Mouse (Mus musculus) kidney, postnatal 0 days (tissue): Measurements from ENCODE around the gene Krtcap2. TPM values are rescaled to one million over a fixed set of nuclear protein-coding genes. Genes with fewer than 3 reads are reported as not detected.

Source experiments
- ATAC-seq: fragments of 200-750 bp; cut with Nextera tagmentation; replicated peaks from 2 replicates; pipeline ENCODE4 v1.8.0; 2017; ENCODE audit warnings: low read depth, moderate number of reproducible peaks, moderate TSS enrichment, moderate library complexity; ENCODE audit not compliant: low FRiP score
- DNase-seq: peaks from one replicate; pipeline ENCODE4 v3.0.0-alpha.2; 2016; ENCODE audit warnings: low spot score
- H3K27ac ChIP-seq: fragments of 300-500 bp; sonication (generic); 2 replicates; pipeline ENCODE4 v1.5.1; 2014; ENCODE audit warnings: mild to moderate bottlenecking
- H3K27me3 ChIP-seq: fragments of 300-500 bp; sonication (generic); 2 replicates; pipeline ENCODE4 v1.6.1; 2014; ENCODE audit warnings: low read length, mixed read lengths; ENCODE audit not compliant: insufficient read depth
- H3K36me3 ChIP-seq: fragments of 300-500 bp; sonication (generic); 2 replicates; pipeline ENCODE4 v1.6.1; 2014; ENCODE audit warnings: low read length, mixed read lengths; ENCODE audit not compliant: insufficient read depth
- H3K4me1 ChIP-seq: fragments of 300-500 bp; sonication (generic); replicated peaks from 2 replicates; pipeline ENCODE4 v1.6.1; 2014; ENCODE audit warnings: antibody characterized with exemption, low read length, mixed read lengths; ENCODE audit not compliant: insufficient read depth
- H3K4me2 ChIP-seq: fragments of 300-500 bp; sonication (generic); 2 replicates; pipeline ENCODE4 v1.6.1; 2014; ENCODE audit warnings: mild to moderate bottlenecking, low read length, moderate library complexity, mixed read lengths
- H3K4me3 ChIP-seq: fragments of 300-500 bp; sonication (generic); replicated peaks from 2 replicates; pipeline ENCODE4 v1.5.1; 2014; ENCODE audit warnings: low read depth, low read length
- H3K9ac ChIP-seq: fragments of 300-500 bp; sonication (generic); 2 replicates; pipeline ENCODE4 v1.6.1; 2014; ENCODE audit warnings: low read depth, low read length
- H3K9me3 ChIP-seq: fragments of 300-500 bp; sonication (generic); replicated peaks from 2 replicates; pipeline ENCODE4 v1.6.1; 2016; ENCODE audit warnings: low read length, inconsistent platforms, mixed read lengths
- CTCF ChIP-seq: IDR thresholded peaks from 2 replicates; pipeline ENCODE4 v1.5.1; 2016; ENCODE audit warnings: antibody characterized with exemption, low read depth, mild to moderate bottlenecking, moderate library complexity
- WGBS: fragments of 180-500 bp; shearing (Covaris S2); extraction: QIAGEN DNeasy Blood & Tissue Kit; methylation state at CpG from one replicate; pipeline ENCODE4 v1.1.7; 2014; 5-methylcytosine and 5-hydroxymethylcytosine counted together
- polyA plus RNA-seq: library from polyadenylated mRNA; unstranded; fragments of >200 nt; fragmentation: Nextera tagmentation; extraction: Ambion mirVana; gene quantifications from 2 replicates; pipeline ENCODE4 v1.2.1, GENCODE M21; 2015

The Krtcap2 gene
- polyA plus RNA-seq, 1 experiment from 2014 or later = 371 TPM

DNA sequence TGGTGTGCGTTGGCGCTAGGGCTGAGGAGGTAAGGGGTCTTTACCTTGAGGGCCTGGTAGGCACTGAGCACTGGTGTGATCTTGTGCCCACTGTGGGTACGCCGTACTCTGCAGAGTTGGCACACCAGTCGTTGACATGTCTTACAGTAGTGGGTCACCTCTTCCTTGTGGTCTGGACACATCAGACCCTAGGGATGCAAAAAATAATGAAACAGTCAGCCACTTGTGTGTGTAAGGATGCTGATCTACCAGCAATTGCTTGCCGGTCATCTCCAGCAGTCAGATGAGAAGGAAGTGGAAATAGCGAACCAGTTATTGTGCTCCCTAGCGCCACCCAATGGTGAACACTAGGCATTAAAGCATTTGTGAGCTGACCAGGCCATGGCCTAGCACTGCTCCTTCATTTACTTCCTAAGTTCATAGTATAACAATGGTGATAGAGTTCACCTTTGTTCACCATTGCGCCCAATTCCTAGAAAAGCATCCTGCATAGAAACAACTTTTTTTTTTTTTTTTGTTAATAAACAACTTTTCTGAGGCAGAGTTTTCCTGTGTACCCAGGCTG lies 3.4 kb upstream of the Krtcap2 start:
- ATAC-seq (no peak), DNase-seq (peak; percentile 87)
- Histone ChIP-seq H3K4me2 (no peak overlapping the region), H3K27me3 (no peaks in the 10 kb centered on the region), H3K27ac (no peak overlapping the region), H3K9me3 (no peaks in the 10 kb centered on the region), H3K9ac (no peak overlapping the region), H3K4me3 (no peak overlapping the region), H3K36me3 (no peaks in the 10 kb centered on the region), H3K4me1 (peaks cover 21% of the 10 kb centered on the region)
- WGBS = 73% methylated on average over 9 of the region's 9 CpGs
- TF ChIP-seq CTCF = peak; percentile 85

DNA sequence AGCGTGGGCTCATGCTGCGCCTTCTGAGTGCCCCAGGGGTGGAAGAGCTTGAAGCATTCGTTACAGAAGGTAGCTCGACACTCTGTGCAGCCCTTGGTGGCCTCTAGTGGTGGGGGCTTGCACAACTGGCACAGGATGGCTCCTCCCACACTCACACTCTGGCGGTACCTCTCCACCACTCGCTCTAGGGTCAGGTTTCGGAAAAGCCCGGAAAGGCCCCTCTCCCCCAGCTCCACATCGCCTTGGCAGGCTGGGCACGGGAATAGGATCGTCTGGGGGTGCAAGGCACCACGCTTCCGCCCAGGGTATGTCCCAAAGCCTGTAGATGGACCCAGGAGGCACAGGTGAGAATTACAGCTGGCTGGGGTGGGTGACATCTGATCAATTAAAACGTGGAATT lies 2.2 kb upstream of the Krtcap2 start:
- 16% methylated on average over 14 of the region's 14 CpGs for WGBS
- no peak overlapping the region; the same call in 1 of the 2 replicates for H3K9ac ChIP-seq
- H3K27ac ChIP-seq = no peak overlapping the region
- peak; percentile 45 for ATAC-seq
- no peaks in the 10 kb centered on the region for H3K36me3 ChIP-seq
- peak; percentile 69 for TF ChIP-seq CTCF
- H3K4me1 ChIP-seq = peaks cover 16% of the 10 kb centered on the region
- peak; percentile 88 for DNase-seq
- no peak overlapping the region for H3K4me3 ChIP-seq
- peak overlapping the region; percentile 80 for H3K4me2 ChIP-seq
- H3K27me3 ChIP-seq = no peaks in the 10 kb centered on the region
- H3K9me3 ChIP-seq = no peaks in the 10 kb centered on the region

DNA sequence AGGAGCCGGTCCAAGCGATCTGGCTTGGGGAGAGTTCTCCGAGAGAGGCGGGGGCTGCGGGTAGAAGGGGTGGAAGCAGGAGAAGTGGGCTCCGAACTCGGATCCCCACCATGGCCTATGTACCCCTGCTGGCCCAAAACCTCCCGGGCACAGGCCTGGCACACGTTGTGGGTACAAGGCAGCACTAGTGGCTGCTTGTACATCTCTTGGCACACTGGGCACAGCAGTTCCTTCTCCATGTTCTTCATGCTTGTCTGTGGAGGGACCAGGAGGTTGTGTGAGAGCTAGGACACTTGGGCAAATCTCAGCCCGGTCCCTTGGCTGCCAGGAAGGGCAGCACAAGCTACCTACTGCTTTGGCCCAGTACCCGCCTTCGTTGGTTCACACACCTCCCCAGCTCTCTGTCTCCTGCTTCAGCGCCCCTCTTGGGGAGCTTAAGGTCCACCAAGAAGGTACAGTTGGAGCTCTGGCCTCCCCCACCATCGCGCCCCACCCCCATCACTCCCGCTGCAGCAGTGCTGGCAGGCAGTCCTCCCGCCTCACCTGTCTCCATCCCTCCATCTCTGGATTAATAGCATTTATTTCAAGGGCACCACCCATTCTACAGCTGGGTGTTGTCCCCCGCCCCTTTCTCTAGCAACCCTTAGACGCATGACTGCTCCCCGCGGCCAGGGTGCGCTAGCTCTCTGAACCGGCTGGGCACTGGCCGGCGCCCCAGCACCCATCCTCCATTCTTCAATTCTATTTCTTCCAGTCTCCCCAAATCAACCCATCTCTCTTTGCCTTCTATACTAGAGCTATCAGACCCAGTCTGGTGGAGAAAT lies 1.4 kb upstream of the Krtcap2 start:
- ATAC-seq (0 out of 2 replicates have a peak, but pooled peaks have one; percentile 12), DNase-seq (peak; percentile 66)
- no peaks in the 10 kb centered on the region for H3K27me3 ChIP-seq
- peak overlapping the region; percentile 36; the same call in 1 of the 2 replicates for H3K27ac ChIP-seq
- peak overlapping the region; percentile 80 for H3K4me2 ChIP-seq
- no peaks in the 10 kb centered on the region for H3K9me3 ChIP-seq
- 18% methylated on average over 25 of the region's 25 CpGs for WGBS
- H3K36me3 ChIP-seq = no peaks in the 10 kb centered on the region
- peak; percentile 44; the same call in 1 of the 2 replicates for TF ChIP-seq CTCF
- peaks cover 15% of the 10 kb centered on the region for H3K4me1 ChIP-seq
- H3K4me3 ChIP-seq = peak overlapping the region; percentile 34
- H3K9ac ChIP-seq = peak overlapping the region; percentile 47; the same call in 1 of the 2 replicates

DNA sequence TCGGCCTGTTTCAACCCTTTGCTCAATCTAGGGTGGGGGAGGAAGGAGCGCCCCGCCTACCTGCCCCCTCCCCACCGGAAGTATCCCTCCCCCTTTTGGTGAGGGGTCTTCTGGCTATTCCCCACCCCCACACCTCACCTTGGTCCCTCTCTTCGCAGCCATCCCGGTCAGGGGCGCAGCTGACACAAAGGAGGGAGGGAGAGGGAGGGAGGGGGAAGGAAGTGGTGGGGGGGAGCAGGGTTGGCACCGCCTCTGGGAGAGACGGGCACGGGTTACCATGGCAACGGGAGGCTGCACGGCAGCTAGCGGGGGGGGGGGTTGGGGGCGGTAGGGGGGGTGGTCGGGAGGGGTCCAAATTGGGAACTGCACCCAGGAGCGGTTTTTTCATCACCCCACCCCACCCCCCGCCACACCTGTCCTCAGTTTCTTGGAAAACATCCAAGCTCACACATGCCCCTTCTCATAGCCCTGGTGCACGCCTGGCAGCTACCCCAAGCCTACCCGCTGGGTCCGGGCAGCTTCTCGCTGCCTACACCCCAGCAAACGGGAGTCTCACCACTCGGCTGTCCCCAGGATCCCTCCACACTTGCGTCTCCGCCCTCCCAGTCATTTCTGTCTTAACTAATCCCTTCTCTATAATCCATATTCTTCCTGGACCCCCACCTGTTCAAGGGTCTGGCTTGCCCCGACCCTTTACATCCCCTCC lies 631 bp upstream of the Krtcap2 start:
- 0% methylated on average over 16 of the region's 26 CpGs for WGBS
- Histone ChIP-seq H3K9me3 (no peaks in the 10 kb centered on the region), H3K27me3 (no peaks in the 10 kb centered on the region), H3K4me2 (peak overlapping the region; percentile 80), H3K4me1 (peaks cover 15% of the 10 kb centered on the region), H3K9ac (peak overlapping the region; percentile 47; the same call in 1 of the 2 replicates), H3K36me3 (no peaks in the 10 kb centered on the region), H3K27ac (peak overlapping the region; percentile 36; the same call in 1 of the 2 replicates), H3K4me3 (peak overlapping the region; percentile 34)
- TF ChIP-seq CTCF = no peak
- DNase-seq (peak; percentile 26), ATAC-seq (0 out of 2 replicates have a peak, but pooled peaks have one; percentile 8)

DNA sequence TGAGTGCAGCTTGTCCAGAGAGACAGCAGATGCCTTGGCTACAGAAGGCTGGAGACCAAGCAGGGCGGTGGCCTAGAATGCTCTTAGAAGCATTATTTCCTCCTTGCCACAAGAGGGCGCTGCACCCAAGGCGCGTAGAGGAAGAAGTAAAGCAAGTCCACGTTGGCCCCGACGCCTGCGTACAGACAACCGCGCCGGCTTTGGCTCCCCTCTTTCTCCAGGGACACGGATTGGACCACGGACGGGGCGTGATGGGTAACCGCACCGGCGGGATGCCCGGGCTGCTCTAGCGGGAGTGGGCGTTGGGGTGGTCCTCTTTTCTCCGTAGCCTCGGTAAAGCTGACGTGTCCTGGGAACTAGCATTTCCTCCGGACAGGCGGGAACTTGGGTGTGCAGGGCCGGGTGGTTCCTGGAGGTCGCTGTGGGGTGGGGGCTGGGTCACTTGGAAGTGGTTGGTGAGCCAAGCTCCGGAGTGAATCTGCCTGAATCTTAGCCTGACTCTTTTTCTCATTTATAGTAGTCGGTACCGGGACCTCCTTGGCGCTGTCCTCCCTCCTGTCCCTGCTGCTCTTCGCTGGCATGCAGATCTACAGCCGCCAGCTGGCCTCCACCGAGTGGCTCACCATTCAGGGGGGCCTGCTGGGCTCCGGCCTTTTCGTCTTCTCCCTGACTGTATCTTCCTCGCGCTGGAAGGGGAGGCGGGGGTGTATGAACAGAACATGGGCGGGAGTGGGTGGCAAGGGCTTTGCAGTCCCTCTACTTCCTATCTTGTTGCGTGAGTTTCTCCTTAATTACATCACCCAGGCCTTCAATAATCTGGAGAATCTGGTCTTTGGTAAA lies 715 bp downstream of the Krtcap2 start, which contains the start of gene Trim46:
TSS of gene Trim46 (minus strand) at position 49 of the 840 bp plus-strand sequence.
- peak; percentile 99 for TF ChIP-seq CTCF
- Histone ChIP-seq H3K4me3 (peak within 1 kb of the TSS; percentile 76), H3K27ac (peak within 1 kb of the TSS; percentile 62), H3K36me3 (no peaks in the 10 kb centered on the region), H3K9ac (peak within 1 kb of the TSS; percentile 72), H3K27me3 (no peaks in the 10 kb centered on the region), H3K4me2 (peak within 1 kb of the TSS; percentile 80), H3K9me3 (no peaks in the 10 kb centered on the region), H3K4me1 (peaks cover 25% of the 10 kb centered on the region)
- ATAC-seq = peak; percentile 30
- under 1% methylated on average over 42 of the region's 42 CpGs for WGBS
- peak; percentile 97 for DNase-seq
